Mouse (Mus musculus) kidney, adult 2 months (tissue): ENCODE measurements around the gene Borcs7.

Source experiments
- CTCF ChIP-seq: fragments of 200-500 bp; conservative IDR thresholded peaks from 2 replicates; pipeline ENCODE4 v1.5.1; 2011; ENCODE audit warnings: low read depth, mild to moderate bottlenecking, control low read depth, low read length, moderate library complexity, mixed read lengths; ENCODE audit not compliant: insufficient read depth, insufficient read length
- POLR2A ChIP-seq: fragments of 200-500 bp; IDR thresholded peaks from one replicate; pipeline ENCODE4 v1.6.1; 2011; ENCODE audit warnings: low read depth, low read length, control low read depth

DNA sequence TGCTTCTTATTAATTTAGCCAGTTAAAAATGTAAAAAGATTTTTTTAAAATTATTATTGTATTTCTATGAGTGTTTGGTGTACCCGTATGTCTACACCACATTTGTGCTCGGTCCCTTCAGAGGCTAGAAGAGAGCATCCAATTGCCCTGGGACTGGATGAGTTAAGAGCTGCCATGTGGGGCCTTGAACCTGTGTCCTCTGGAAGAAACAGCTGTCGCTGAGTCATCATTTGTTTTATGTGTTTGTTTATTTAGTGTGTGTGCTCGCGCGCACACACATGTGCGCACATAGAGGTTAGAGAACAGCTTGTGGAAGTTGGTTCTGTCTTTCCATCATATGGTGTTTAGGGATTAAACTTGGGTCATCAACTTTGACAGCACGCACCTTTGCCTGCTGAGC, 36.4 kb downstream of the Borcs7 start:
- TF ChIP-seq CTCF (no peak), POLR2A (no peak)
